Mouse (Mus musculus) liver, adult (tissue): Measurements from ENCODE around the gene Ttll12.

Experiments
- GATA4 ChIP-seq: IDR thresholded peaks from 2 replicates; pipeline ENCODE4 v1.6.1; 2014; ENCODE audit warnings: mild to moderate bottlenecking, low read length; ENCODE audit not compliant: insufficient replicate concordance

The Ttll12 gene

DNA sequence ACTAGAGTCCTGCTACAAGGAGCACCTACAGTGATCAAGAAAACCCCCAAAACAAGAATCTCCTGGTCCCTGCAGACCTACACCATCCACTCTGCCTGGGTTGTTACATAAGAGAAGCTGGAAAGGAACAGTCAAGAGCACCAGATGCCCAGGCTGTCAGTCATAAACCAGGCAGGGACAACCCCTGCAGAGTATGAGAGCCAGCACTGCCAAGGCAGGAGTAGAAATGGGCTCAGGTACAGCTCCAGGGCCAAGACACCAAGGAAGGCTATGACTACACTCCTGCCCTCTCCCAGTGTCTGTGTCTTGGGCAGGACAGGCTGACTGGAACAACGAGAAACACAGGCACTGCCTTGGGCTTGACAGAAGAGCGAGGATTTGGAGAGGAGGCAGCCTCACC is 44.8 kb downstream of the Ttll12 start:
- no peak for TF ChIP-seq GATA4

DNA sequence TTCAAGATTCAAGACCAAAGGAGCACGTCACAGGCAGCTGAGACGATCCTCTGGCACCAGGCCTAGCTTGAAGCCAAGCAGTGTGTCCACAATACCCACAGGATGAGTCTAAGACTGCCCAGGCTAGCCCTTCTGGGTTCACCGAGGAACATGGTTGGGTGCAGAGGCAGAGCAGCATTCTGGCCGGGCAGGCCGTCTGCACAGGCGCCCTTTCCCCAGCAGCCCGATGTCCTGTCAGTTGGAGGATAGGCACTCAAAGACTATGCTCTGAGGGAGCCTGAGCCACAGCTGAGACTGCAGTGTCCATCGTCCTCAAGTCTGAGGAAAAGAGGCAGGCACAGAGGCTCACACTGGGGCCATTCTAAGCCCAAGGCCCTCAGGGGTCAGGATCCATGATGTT is 47.8 kb downstream of the Ttll12 start:
- TF ChIP-seq GATA4: no peak

DNA sequence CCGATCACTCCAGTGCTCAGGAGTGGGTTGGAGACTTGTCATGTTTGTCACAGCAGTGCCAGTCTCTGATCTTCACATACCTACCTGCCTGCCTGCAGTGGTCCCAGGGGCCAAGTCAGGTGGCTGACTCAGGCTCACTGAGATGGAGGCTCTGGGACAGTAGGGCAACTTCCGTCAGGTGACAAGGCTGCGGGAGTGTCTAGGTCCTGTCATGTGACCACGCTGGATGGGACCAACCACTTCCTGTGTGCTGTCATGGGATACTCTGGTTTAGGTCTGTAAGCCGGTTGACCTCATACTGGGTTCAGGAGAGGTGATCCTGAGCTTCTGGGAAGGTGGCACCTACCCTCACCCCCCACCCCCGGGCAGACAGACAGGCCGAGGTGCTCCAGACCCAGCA is 48.9 kb downstream of the Ttll12 start:
- no peak for TF ChIP-seq GATA4

DNA sequence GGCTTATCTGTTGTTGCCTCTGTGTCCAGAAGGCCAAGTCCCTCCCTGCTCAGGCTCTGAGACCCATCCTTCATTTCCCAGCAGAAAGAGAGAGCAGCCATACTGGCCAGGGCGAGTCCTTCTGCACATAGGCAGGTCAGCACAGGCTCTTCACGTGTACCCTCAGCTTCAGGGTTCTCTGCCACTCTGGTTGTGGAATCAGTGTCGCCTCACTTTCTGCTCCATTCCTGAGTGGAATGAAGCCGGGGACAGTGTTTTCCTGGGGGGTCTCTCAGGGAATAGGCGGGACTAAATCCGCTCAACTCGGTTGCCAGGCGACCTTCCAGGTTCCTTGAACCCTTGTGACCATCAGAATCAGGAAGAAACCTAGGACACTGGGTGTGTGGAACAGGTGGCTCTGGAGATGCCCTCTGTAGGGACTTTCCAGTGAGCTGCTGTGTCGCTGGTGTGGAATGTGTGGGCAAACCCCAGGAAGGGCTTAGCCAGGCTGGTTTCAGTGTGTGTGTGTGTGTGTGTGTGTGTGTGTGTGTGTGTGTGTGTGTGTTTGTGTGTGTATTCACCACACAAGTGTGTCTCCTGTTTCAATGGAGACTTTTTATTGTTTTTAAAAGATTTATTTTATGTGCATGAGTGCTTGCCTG is 53.2 kb downstream of the Ttll12 start:
- TF ChIP-seq GATA4: no peak

DNA sequence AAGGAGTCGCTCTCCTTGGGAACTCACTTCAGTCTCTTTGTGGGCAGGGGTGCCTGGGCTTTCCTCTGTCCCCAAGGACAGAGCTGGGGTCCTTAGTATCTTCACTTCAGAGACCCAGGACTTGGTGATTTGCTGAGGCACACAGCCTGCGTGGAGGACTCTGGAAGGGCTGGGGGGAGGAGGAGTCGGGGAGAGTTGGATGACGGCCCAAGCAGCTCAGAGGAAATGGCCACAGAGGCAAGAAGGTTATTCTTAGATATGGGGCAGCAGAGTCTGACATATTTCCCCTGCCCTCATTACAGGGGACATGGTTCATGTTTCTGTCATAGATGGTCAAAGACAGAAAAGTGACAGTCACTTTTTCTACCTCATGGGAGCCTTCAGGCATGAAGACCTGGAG is 55.1 kb downstream of the Ttll12 start:
- peak; percentile 23; the same call in 1 of the 2 replicates for TF ChIP-seq GATA4

DNA sequence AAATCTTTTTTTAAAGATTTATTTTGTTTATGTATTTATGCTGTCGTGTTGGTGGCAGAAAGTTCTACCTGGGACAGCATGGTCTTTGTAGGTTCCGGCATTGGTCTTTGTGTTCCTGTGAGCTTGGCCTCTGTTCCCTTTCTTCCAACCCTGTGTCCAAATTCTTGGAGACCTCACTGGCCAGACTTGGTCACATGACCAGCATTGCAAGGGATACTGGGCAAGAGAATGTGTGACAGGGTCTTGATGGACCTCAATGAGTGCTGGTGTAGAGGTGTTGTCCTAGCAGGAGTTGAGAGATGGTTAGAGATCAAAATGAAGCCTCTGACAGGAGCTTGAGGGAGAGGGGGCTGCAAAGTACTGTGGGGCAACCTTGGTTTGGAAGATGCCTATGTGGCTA is 56.1 kb downstream of the Ttll12 start:
- TF ChIP-seq GATA4: no peak

DNA sequence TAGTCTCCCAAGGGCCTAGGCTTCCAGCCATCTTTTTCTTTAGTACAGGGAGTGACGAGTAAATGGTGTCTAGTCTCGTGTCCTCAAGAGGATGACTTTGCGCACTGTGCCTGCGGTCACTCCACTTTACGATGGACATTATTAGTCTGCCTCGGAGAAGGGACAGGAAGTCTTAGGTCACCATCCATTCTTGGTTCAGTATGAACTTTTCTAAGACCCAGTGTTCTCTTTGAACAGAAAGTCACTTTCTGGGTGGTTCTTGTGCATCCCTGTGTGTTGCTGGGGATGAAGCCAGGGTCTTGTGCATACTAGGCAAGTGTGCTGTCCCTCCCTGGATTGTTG is 59.1 kb downstream of the Ttll12 start:
- TF ChIP-seq GATA4: no peak

DNA sequence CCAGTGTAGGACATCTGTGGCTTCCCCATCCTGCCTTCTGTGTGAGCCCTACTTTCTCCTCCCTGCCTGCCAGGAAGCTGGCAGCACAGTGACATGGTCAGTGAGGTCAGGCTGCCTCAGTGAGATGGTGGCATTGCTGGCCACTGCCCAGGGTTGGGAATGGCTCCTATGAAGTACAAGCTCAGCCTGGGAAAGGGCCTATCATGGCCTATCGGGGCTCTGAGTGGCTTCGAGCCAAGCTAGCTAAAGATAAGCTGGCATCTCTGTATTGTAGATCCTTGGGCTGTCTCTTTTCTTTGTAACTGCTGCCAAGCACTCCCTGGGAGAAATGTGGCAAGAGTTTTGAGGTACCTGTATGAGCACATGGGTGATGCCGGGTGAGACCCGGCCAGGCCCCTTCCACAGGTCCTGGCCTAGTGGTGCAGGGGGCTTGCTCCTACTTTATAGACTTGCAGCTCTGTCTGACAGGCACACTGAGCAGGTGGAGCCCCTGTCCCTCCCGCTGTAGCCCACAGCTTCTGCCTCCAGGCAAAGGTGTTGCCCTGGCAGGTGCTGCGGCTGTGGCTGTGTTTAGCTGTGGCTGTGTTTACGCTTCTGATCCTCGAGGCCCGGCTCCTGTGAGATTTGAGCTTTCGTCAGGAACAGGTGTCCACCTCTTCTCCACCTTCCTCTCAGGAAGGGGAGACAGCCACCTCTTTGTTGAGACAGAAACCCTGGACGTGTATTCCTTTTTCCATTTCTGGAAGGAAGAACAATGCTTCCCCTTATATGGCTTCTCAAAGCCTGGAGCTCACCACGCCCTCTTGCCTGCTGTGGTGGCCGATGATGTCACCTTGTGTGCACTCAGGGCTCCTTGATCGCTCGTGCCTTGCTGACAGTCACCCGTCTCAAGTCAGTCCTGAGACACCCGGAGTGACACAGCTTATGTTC is 59.7 kb downstream of the Ttll12 start:
- no peak for TF ChIP-seq GATA4

DNA sequence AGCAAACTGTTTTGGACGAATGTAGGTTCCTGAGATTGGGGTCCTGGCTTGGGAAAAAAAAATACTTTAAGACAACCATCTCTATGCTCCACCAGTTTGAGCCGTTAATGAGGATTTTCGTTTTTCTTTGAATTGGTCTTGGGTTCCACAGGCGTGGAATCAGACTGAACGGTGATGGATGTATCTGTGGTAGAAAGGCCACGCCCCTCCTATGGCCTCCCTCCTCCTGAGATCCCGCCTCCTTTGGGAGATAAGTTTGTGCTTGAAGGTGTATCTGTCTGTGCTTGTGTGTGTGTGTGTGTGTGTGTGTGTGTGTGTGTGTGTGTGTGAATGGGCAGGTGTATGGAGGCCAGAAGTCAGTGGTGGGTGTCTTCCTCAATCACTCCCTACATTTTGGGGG is 62.4 kb downstream of the Ttll12 start:
- no peak for TF ChIP-seq GATA4

DNA sequence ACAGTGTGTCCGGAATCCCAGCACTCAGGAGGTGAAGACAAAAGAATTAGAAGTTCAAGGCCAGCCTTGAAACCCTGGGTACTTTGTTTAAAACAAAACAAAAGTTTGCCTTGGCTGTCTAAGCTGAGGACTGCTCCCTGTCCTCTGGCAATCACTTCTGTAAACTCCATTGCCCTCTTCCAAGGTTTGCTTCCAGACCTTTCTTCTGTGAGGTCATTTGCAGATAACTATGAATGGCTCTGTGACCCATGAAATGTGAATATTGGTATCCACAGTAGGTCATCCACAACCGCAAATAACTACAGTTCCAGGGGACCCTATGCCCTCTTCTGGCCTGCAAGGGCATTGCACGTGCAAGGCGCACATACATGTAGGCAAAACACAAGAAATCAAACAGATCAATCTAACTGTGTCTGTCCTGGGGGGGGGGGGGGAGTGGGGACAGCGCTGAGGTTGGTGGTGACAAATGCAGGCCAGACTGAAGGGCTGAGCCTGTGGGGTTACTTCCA is 62.9 kb downstream of the Ttll12 start:
- TF ChIP-seq GATA4: peak; percentile 53; the same call in 1 of the 2 replicates

DNA sequence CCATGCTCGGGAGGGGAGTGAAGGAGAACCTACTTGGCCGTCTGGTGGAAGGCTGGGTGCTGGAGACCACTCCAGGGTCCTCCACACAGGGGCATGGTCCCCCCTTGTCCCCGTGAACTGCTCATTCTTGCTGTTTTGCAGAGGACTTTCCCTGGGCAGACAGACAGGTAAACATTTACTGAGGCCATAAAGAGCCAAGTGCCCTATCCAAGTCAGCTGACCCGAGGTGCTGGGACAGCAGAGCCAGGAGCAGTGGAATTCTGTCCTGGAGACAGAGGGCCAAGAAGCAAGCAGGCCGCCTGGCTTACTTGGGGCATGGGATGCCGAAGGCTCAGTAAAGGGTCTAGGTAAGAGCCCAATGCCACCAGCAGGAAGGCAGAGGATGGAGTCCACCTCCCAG is 64.3 kb downstream of the Ttll12 start:
- TF ChIP-seq GATA4: no peak

DNA sequence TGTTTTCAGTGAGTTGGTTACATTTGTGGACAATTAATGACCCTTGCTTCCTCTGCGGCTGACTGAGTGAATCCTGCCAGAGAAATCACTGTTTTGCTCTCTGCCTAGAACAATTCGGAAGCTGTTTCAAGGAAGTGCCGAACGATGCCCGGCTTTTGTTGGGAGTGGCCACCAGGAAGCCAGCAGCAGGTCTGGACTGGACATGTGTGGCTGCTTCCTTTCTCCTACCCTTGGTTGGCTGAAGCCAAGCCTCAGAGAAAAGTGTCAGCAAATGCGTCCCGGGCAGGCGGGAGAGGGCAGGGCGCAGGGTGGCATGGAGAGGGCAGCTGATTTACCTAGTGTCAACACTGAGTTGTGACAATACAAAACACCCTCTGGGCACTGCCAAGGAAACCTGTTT is 64.7 kb downstream of the Ttll12 start:
- TF ChIP-seq GATA4: no peak

DNA sequence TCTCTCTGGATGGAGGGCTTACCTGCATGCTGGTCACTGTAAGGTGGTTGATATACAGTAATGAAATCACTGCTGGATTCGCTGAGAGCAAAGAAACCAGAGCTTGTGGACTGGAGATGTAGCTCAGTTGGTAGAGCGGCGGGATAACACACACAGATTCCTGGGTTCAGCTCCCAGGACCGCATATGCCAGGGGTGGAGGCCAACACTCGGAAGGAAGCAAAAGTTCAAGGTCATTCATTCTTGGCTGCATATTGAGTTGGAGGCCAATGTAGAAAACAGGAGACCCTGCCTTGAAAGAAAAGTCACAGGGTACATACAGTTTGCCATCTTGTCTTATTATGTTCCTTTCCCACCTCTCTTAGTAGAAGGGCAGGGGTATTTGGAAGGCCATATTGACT is 65.2 kb downstream of the Ttll12 start:
- TF ChIP-seq GATA4: no peak

DNA sequence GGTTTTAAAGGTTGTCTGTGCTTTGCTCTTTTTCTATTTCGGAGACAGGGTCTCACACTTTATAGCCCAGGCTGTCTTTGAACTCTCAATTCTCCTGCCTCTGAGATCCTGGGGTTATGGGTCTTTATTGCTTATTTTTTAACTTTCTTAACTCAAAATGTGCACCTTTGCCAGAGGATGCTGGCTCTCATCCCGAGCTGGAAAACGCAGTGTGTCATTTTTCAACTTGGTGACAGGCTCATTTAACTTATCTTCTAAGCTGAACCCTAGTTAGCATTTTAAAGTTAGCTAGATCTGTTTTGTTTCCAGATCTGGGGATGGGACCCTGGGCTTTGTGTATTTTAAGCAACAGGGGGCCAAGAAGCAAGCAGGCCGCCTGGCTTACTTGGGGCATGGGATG is 66.1 kb downstream of the Ttll12 start:
- no peak for TF ChIP-seq GATA4

DNA sequence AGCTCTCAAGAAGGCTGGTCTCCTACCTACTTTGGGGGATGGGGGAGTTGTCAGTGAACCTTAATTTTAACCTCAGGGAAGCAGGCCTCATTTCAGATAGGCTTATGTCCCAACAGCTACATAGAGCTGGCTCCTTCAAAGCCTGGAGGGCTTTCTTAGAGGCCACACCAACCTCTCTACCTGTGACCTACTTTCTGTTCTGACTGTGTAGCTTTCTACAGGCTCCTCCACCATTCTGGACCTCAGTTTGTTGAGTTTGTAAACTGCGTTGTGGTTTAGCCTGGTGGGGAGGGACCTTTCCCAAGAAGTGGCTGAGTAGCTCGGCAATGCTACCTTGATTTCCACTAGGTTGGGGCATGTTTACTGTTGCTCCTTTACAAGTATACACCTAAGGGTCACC is 67.2 kb downstream of the Ttll12 start:
- TF ChIP-seq GATA4: no peak

DNA sequence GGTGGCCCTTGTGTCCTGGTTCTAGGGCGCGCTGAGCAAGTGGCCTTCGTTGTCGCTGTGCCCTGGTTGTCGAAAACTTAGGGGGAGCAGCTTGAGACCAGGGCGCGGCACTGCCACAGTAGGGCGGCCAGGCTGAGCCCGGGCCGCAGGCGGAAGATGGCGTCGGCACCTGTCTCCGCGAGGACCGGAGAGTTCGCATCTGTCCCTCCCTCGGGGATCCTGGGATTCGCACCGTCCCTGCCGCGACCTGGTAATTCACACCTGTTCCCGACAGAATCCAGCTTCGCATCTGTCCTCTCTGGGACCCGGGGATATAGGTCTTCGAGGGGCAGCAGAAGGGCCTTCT is 67.9 kb downstream of the Ttll12 start:
- no peak for TF ChIP-seq GATA4
